Mouse (Mus musculus): ENCODE results near the gene Chchd3. TPM values are rescaled to one million over a fixed set of nuclear protein-coding genes. Genes with fewer than 3 reads are reported as not detected.

The Chchd3 gene
- polyA plus RNA-seq, 1 experiment from 2014 or later: 124 TPM

DNA sequence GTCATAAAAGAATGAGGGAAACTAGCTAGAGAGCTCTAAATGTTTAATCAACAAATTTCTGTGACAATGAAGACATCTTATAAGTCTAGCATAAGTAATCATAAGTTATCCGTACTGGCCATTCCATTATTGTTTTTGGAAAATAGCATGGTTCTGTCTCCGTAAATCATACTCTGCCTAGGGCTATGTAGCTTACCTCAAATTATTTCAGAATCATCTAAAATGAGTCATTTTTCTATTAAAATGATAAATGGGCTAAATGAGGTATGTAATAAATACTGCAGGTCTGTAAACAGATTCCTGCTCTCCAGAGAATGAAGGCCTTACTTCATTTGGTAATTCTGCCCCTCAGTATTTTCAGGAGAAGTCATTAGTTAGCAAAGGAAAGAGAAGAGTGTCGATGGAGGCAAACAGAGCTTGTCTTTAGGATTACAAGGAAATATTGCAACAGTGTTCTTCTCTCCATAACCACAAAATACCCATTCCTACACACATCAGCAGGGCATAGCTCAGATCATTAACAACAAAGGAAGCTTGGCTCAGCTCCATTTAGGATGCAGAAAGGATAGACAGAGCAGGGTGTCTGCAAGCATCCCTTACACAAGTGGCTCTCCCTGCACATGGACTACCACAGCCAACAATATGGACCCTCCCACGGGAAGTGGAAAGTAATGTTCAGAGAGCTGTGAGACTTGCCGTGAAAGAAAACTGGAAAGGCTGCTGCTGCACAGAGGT lies 100.1 kb downstream of the Chchd3 start:
- 70% methylated on average over 5 of the region's 5 CpGs for WGBS
- Histone ChIP-seq H3K4me1 (ENCODE audit: control insufficient read depth, insufficient read depth, low read length) (no peaks in the 10 kb centered on the region), H3K4me3 (ENCODE audit: low read depth, low read length) (no peak overlapping the region), H3K9ac (replicated peaks; ENCODE audit: low read depth, low read length) (no peak overlapping the region), H3K27ac (ENCODE audit: low read depth, low read length) (no peak overlapping the region), H3K4me2 (ENCODE audit: low read depth, low read length) (no peak overlapping the region), H3K9me3 (ENCODE audit: control insufficient read depth, low read length) (no peaks in the 10 kb centered on the region), H3K27me3 (ENCODE audit: control insufficient read depth, insufficient read depth, low read length) (no peaks in the 10 kb centered on the region), H3K36me3 (ENCODE audit: control insufficient read depth, insufficient read depth, low read length) (no peaks in the 10 kb centered on the region)
- no peak for ATAC-seq (ENCODE audit: low read depth)

DNA sequence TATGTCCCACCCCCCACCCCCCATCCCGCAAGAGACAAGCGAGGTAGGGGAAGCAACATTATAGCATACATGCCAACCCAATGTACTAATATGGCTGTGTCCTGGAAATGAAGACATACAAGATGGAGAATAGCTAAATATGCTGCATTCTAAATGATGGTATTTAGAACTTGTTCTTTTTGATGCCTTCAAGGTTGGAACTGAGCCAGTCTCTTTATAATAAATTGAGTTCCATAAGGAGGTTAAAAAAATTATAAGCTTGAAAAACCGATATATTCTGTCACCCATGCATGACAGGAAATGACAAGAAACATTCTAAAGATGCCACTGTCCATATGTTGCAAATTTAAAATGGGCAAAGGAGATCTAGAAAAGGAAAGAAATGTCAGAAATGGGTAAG lies 104.6 kb downstream of the Chchd3 start:
- Histone ChIP-seq H3K27me3 (ENCODE audit: control insufficient read depth, insufficient read depth, low read length) (no peaks in the 10 kb centered on the region), H3K36me3 (ENCODE audit: control insufficient read depth, insufficient read depth, low read length) (no peaks in the 10 kb centered on the region), H3K9ac (replicated peaks; ENCODE audit: low read depth, low read length) (no peak overlapping the region), H3K4me1 (ENCODE audit: control insufficient read depth, insufficient read depth, low read length) (0 out of 2 replicates have a peak, but pooled peaks cover 3% of the 10 kb centered on the region), H3K27ac (ENCODE audit: low read depth, low read length) (no peak overlapping the region), H3K4me3 (ENCODE audit: low read depth, low read length) (no peak overlapping the region), H3K4me2 (ENCODE audit: low read depth, low read length) (no peak overlapping the region), H3K9me3 (ENCODE audit: control insufficient read depth, low read length) (no peaks in the 10 kb centered on the region)
- WGBS: 33% methylated on average over 3 of the region's 3 CpGs
- no peak for ATAC-seq (ENCODE audit: low read depth)

DNA sequence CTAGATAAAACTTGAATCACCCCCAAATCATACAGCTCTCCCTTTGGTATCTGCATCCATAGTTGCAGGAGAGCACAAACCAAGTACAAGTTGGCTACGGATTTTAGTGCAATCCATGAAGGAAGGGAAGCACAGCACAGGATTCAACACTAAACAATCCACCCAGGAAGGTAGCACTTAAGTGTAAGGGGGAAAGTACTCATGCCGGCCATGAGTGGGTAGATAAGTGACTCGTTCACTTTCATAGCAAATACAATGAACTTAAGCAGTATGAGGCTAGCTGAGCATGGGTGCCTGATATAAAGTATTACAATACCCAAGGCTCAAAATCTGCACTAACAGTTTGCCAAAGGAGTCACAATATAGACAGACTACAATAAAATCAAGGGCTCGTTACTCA lies 109.1 kb downstream of the Chchd3 start:
- 76% methylated on average over 4 of the region's 4 CpGs for WGBS

DNA sequence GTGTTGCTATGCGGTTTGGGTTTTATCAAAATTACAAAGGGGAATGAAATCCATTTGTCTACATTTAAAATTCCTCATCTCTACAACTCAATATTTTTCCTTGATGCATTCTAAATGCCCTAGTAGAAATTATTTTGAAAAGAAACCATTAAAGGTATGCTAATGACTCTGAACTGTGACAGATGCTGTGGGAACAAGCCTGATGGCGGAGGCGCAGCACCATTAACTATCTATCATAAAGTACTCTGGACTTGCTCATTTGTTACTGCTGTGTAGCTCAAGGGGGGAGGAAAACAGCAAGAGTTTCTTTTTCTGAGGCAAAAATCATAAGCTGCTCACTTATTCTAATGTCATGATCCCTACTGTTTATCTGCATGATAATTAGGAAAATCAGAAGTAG lies 110.4 kb downstream of the Chchd3 start:
- no peak overlapping the region for H3K4me3 ChIP-seq (ENCODE audit: low read depth, low read length)
- 57% methylated on average over 3 of the region's 3 CpGs for WGBS
- H3K4me2 ChIP-seq (ENCODE audit: low read depth, low read length): no peak overlapping the region
- no peak overlapping the region for H3K27ac ChIP-seq (ENCODE audit: low read depth, low read length)
- H3K36me3 ChIP-seq (ENCODE audit: control insufficient read depth, insufficient read depth, low read length): no peaks in the 10 kb centered on the region
- ATAC-seq (ENCODE audit: low read depth): no peak
- H3K9me3 ChIP-seq (ENCODE audit: control insufficient read depth, low read length): no peaks in the 10 kb centered on the region
- no peaks in the 10 kb centered on the region for H3K27me3 ChIP-seq (ENCODE audit: control insufficient read depth, insufficient read depth, low read length)
- H3K4me1 ChIP-seq (ENCODE audit: control insufficient read depth, insufficient read depth, low read length): 0 out of 2 replicates have a peak, but pooled peaks cover 3% of the 10 kb centered on the region
- H3K9ac ChIP-seq (replicated peaks; ENCODE audit: low read depth, low read length): no peak overlapping the region

More for the DNA sequence above, 109.1 kb downstream of the Chchd3 start:
- Histone ChIP-seq H3K4me1 (ENCODE audit: control insufficient read depth, insufficient read depth, low read length) (0 out of 2 replicates have a peak, but pooled peaks cover 3% of the 10 kb centered on the region), H3K27me3 (ENCODE audit: control insufficient read depth, insufficient read depth, low read length) (no peaks in the 10 kb centered on the region), H3K36me3 (ENCODE audit: control insufficient read depth, insufficient read depth, low read length) (no peaks in the 10 kb centered on the region), H3K4me3 (ENCODE audit: low read depth, low read length) (no peak overlapping the region), H3K4me2 (ENCODE audit: low read depth, low read length) (no peak overlapping the region), H3K9ac (replicated peaks; ENCODE audit: low read depth, low read length) (no peak overlapping the region), H3K9me3 (ENCODE audit: control insufficient read depth, low read length) (no peaks in the 10 kb centered on the region), H3K27ac (ENCODE audit: low read depth, low read length) (no peak overlapping the region)
- no peak for ATAC-seq (ENCODE audit: low read depth)

DNA sequence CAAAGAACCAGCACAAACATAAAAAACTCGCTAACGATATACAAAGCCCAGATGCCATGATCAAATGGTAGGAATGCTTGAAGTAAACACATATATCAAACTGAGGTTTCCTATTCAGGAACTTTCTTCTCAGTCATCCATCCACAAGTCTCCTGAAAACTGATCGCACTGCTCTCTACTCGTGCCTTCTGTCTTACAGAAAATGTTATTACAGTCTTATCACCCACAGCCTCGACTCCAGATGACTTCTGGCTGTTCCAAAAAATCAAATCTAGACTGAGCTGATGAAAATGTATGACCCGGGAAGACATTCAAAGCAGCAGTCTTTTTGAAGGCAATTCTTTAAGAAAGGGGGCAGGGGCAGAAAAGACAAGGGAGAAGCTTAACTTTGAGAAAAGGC lies 112.8 kb downstream of the Chchd3 start:
- no peak overlapping the region for H3K27ac ChIP-seq (ENCODE audit: low read depth, low read length)
- WGBS: 49% methylated on average over 6 of the region's 6 CpGs
- H3K4me3 ChIP-seq (ENCODE audit: low read depth, low read length): no peak overlapping the region
- H3K4me1 ChIP-seq (ENCODE audit: control insufficient read depth, insufficient read depth, low read length): 0 out of 2 replicates have a peak, but pooled peaks cover 3% of the 10 kb centered on the region
- H3K9ac ChIP-seq (replicated peaks; ENCODE audit: low read depth, low read length): no peak overlapping the region
- H3K36me3 ChIP-seq (ENCODE audit: control insufficient read depth, insufficient read depth, low read length): no peaks in the 10 kb centered on the region
- H3K9me3 ChIP-seq (ENCODE audit: control insufficient read depth, low read length): no peaks in the 10 kb centered on the region
- no peak overlapping the region for H3K4me2 ChIP-seq (ENCODE audit: low read depth, low read length)
- no peak for ATAC-seq (ENCODE audit: low read depth)
- no peaks in the 10 kb centered on the region for H3K27me3 ChIP-seq (ENCODE audit: control insufficient read depth, insufficient read depth, low read length)

DNA sequence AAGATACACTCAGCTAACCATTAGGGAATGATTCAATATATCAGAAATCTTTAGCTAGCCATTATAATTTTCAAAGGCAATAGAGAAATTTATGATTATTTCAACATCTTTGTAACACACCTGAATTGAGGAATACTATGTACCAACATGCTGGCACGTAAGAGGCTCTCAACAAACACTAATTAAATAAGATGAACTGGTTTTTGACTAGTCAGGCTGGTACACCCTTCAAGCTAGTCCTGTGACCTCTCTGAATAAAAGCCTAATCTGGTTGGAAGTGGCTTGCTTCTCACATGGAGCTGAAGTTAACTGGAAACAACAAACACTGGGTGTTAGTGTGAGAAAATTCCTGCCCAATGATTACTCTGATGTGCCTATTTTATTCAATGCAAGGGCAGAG lies 115.1 kb downstream of the Chchd3 start:
- ATAC-seq (ENCODE audit: low read depth): no peak
- no peaks in the 10 kb centered on the region for H3K9me3 ChIP-seq (ENCODE audit: control insufficient read depth, low read length)
- no peak overlapping the region for H3K9ac ChIP-seq (replicated peaks; ENCODE audit: low read depth, low read length)
- H3K4me1 ChIP-seq (ENCODE audit: control insufficient read depth, insufficient read depth, low read length): no peaks in the 10 kb centered on the region
- WGBS: 77% methylated on average over 1 of the region's 1 CpGs
- H3K4me3 ChIP-seq (ENCODE audit: low read depth, low read length): no peak overlapping the region
- no peak overlapping the region for H3K4me2 ChIP-seq (ENCODE audit: low read depth, low read length)
- H3K27ac ChIP-seq (ENCODE audit: low read depth, low read length): no peak overlapping the region
- no peaks in the 10 kb centered on the region for H3K36me3 ChIP-seq (ENCODE audit: control insufficient read depth, insufficient read depth, low read length)
- H3K27me3 ChIP-seq (ENCODE audit: control insufficient read depth, insufficient read depth, low read length): no peaks in the 10 kb centered on the region

DNA sequence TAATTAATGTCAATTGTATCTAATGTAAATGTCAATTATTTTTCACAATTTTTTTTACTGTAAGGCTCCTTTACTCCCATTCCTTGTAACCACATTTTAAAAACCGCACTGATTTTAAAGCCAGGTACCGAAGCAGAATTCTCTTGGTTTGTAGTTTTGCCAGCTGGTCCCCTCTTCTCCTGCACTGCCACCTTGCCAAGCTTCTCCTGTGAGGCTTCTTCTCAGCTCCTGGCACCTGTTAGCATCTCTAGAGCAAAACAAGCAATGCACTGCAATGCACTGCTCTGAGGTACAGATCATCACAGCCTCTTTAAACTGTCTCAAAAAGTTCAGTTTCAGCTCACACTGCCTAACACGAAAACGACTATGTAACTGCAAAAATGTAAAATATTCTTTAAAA lies 116.4 kb downstream of the Chchd3 start:
- Histone ChIP-seq H3K9me3 (ENCODE audit: control insufficient read depth, low read length) (no peaks in the 10 kb centered on the region), H3K27ac (ENCODE audit: low read depth, low read length) (no peak overlapping the region), H3K36me3 (ENCODE audit: control insufficient read depth, insufficient read depth, low read length) (no peaks in the 10 kb centered on the region), H3K4me1 (ENCODE audit: control insufficient read depth, insufficient read depth, low read length) (no peaks in the 10 kb centered on the region), H3K27me3 (ENCODE audit: control insufficient read depth, insufficient read depth, low read length) (no peaks in the 10 kb centered on the region), H3K4me2 (ENCODE audit: low read depth, low read length) (no peak overlapping the region), H3K4me3 (ENCODE audit: low read depth, low read length) (no peak overlapping the region), H3K9ac (replicated peaks; ENCODE audit: low read depth, low read length) (no peak overlapping the region)
- 96% methylated on average over 4 of the region's 4 CpGs for WGBS
- no peak for ATAC-seq (ENCODE audit: low read depth)

DNA sequence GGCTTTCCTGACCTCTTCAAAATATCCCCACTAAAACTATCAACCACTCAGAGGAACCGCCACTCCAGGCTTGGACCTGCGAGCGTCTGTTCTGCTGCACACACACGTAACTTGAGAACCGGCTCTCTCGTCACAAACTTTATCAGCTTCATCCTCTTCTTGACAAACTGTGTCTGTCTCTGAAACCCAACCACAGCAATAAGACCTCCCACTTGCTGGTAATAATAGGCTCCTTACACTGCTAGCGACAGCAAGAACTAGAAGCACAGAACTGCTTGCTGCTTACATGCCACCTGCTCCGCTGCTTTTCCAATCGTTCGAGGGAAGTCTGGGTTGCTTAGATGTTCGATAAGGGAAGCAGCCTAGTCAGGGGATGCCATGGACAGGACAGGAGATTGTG lies 119.8 kb downstream of the Chchd3 start:
- Histone ChIP-seq H3K27ac (ENCODE audit: low read depth, low read length) (no peak overlapping the region), H3K4me3 (ENCODE audit: low read depth, low read length) (no peak overlapping the region), H3K9ac (replicated peaks; ENCODE audit: low read depth, low read length) (no peak overlapping the region), H3K4me1 (ENCODE audit: control insufficient read depth, insufficient read depth, low read length) (peaks cover 7% of the 10 kb centered on the region), H3K36me3 (ENCODE audit: control insufficient read depth, insufficient read depth, low read length) (no peaks in the 10 kb centered on the region), H3K4me2 (ENCODE audit: low read depth, low read length) (no peak overlapping the region), H3K9me3 (ENCODE audit: control insufficient read depth, low read length) (no peaks in the 10 kb centered on the region), H3K27me3 (ENCODE audit: control insufficient read depth, insufficient read depth, low read length) (no peaks in the 10 kb centered on the region)
- WGBS: 67% methylated on average over 11 of the region's 11 CpGs
- no peak for ATAC-seq (ENCODE audit: low read depth)

DNA sequence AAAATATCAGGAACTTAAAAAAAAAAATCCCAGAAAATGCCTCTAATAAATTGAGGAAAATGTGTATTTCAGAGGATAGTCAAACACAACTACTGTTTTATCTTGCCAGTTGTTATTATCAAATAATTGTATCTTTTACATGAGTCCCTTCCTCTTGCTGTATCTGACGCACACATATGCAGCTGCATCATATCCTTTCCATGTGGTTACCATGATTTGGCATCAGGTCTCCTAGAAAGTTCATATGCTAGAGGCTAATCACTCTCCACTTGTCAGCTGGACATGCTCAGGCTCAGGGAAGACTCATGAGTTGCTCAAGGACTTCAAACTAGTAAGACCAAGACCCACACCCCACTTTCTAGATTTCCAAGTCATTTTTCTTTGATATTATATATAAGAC lies 122.4 kb downstream of the Chchd3 start:
- no peak overlapping the region for H3K4me2 ChIP-seq (ENCODE audit: low read depth, low read length)
- peaks cover 7% of the 10 kb centered on the region for H3K4me1 ChIP-seq (ENCODE audit: control insufficient read depth, insufficient read depth, low read length)
- ATAC-seq (ENCODE audit: low read depth): no peak
- no peak overlapping the region for H3K9ac ChIP-seq (replicated peaks; ENCODE audit: low read depth, low read length)
- H3K27ac ChIP-seq (ENCODE audit: low read depth, low read length): no peak overlapping the region
- H3K4me3 ChIP-seq (ENCODE audit: low read depth, low read length): no peak overlapping the region
- H3K27me3 ChIP-seq (ENCODE audit: control insufficient read depth, insufficient read depth, low read length): no peaks in the 10 kb centered on the region
- no peaks in the 10 kb centered on the region for H3K36me3 ChIP-seq (ENCODE audit: control insufficient read depth, insufficient read depth, low read length)
- H3K9me3 ChIP-seq (ENCODE audit: control insufficient read depth, low read length): no peaks in the 10 kb centered on the region
- 92% methylated on average over 1 of the region's 1 CpGs for WGBS
